Mouse (Mus musculus) hindbrain, embryonic 16.5 days (tissue): ENCODE results near the gene Peak1. TPM values are rescaled to one million over a fixed set of nuclear protein-coding genes. Genes with fewer than 3 reads are reported as not detected.

Experiments
- ATAC-seq: fragments of 200-750 bp; cut with Nextera tagmentation; 2 replicates; pipeline ENCODE4 v1.8.0; 2017; ENCODE audit warnings: moderate TSS enrichment, moderate library complexity
- H3K27ac ChIP-seq: fragments of 300-500 bp; sonication (generic); 2 replicates; pipeline ENCODE4 v1.5.1; 2014; ENCODE audit warnings: low read depth, mild to moderate bottlenecking, control low read depth, low read length, moderate library complexity
- H3K27me3 ChIP-seq: fragments of 300-500 bp; sonication (generic); replicated peaks from 2 replicates; pipeline ENCODE4 v1.6.1; 2014; ENCODE audit warnings: low read length; ENCODE audit not compliant: control insufficient read depth, insufficient read depth
- H3K36me3 ChIP-seq: fragments of 300-500 bp; sonication (generic); 2 replicates; pipeline ENCODE4 v1.6.1; 2014; ENCODE audit warnings: mild to moderate bottlenecking, low read length, moderate library complexity, mixed read lengths; ENCODE audit not compliant: control insufficient read depth, insufficient read depth
- H3K4me1 ChIP-seq: fragments of 300-500 bp; sonication (generic); 2 replicates; pipeline ENCODE4 v1.6.1; 2014; ENCODE audit warnings: low read depth, low read length; ENCODE audit not compliant: control insufficient read depth, insufficient read depth
- H3K4me2 ChIP-seq: fragments of 300-500 bp; sonication (generic); 2 replicates; pipeline ENCODE4 v1.6.1; 2014; ENCODE audit warnings: mild to moderate bottlenecking, low read length, control low read depth, moderate library complexity
- H3K4me3 ChIP-seq: fragments of 300-500 bp; sonication (generic); 2 replicates; pipeline ENCODE4 v1.5.1; 2014; ENCODE audit warnings: mild to moderate bottlenecking, low read length, control low read depth, moderate library complexity
- H3K9ac ChIP-seq: fragments of 300-500 bp; sonication (generic); 2 replicates; pipeline ENCODE4 v1.6.1; 2014; ENCODE audit warnings: low read depth, mild to moderate bottlenecking, control low read depth, low read length, moderate library complexity
- H3K9me3 ChIP-seq: fragments of 300-500 bp; sonication (generic); 2 replicates; pipeline ENCODE4 v1.6.1; 2014; ENCODE audit warnings: mild to moderate bottlenecking, low read length, moderate library complexity; ENCODE audit not compliant: control insufficient read depth
- WGBS: fragments of 180-500 bp; shearing (Covaris S2); extraction: QIAGEN DNeasy Blood & Tissue Kit; methylation state at CpG from one replicate; pipeline ENCODE4 v1.1.7; 2014; 5-methylcytosine and 5-hydroxymethylcytosine counted together
- polyA plus RNA-seq: library from polyadenylated mRNA; unstranded; fragments of >200 nt; fragmentation: Nextera tagmentation; extraction: Ambion mirVana; gene quantifications from 2 replicates; pipeline ENCODE4 v1.2.1, GENCODE M21; 2015

The Peak1 gene
- polyA plus RNA-seq, 1 experiment from 2014 or later = 5.2 TPM

- H3K27ac ChIP-seq = peak overlapping the region; percentile 86
- H3K4me1 ChIP-seq = peaks cover 23% of the 10 kb centered on the region
- H3K27me3 ChIP-seq = no peaks in the 10 kb centered on the region
- peak overlapping the region; percentile 63 for H3K9ac ChIP-seq
- no peaks in the 10 kb centered on the region for H3K9me3 ChIP-seq
- ATAC-seq = peak; percentile 52
- no peaks in the 10 kb centered on the region for H3K36me3 ChIP-seq
- peak overlapping the region; percentile 82 for H3K4me3 ChIP-seq
- H3K4me2 ChIP-seq = peak overlapping the region; percentile 84
- 0% methylated on average over 11 of the region's 11 CpGs for WGBS
Measured at GRCm38 (mm10) chr9:56418738-56419239, 922 bp upstream of the Peak1 start.

- no peak; the same call in 1 of the 2 replicates for ATAC-seq
- Histone ChIP-seq H3K4me1 (peaks cover 21% of the 10 kb centered on the region), H3K9me3 (no peaks in the 10 kb centered on the region), H3K4me3 (peak overlapping the region; percentile 82), H3K4me2 (peak overlapping the region; percentile 84), H3K27ac (peak overlapping the region; percentile 91), H3K27me3 (no peaks in the 10 kb centered on the region), H3K9ac (peak overlapping the region; percentile 84), H3K36me3 (no peaks in the 10 kb centered on the region)
- under 1% methylated on average over 27 of the region's 40 CpGs for WGBS
Measured at GRCm38 (mm10) chr9:56417415-56417947, 386 bp downstream of the Peak1 start.

- ATAC-seq = no peak
- Histone ChIP-seq H3K4me2 (peak overlapping the region; percentile 11; the same call in 1 of the 2 replicates), H3K27ac (no peak overlapping the region), H3K4me1 (peaks cover 21% of the 10 kb centered on the region), H3K9me3 (no peaks in the 10 kb centered on the region), H3K27me3 (no peaks in the 10 kb centered on the region), H3K36me3 (no peaks in the 10 kb centered on the region), H3K9ac (no peak overlapping the region), H3K4me3 (no peak overlapping the region; the same call in 1 of the 2 replicates)
- 64% methylated on average over 4 of the region's 4 CpGs for WGBS
Measured at GRCm38 (mm10) chr9:56415935-56416607, 1.8 kb downstream of the Peak1 start.

- Histone ChIP-seq H3K4me1 (peaks cover 16% of the 10 kb centered on the region), H3K4me3 (no peak overlapping the region), H3K27ac (no peak overlapping the region), H3K9ac (no peak overlapping the region), H3K36me3 (no peaks in the 10 kb centered on the region), H3K27me3 (no peaks in the 10 kb centered on the region), H3K4me2 (no peak overlapping the region), H3K9me3 (no peaks in the 10 kb centered on the region)
- ATAC-seq = no peak
- 64% methylated on average over 1 of the region's 1 CpGs for WGBS
Measured at GRCm38 (mm10) chr9:56415393-56415792, 2.5 kb downstream of the Peak1 start.

- ATAC-seq = no peak
- H3K36me3 ChIP-seq = no peaks in the 10 kb centered on the region
- H3K27me3 ChIP-seq = no peaks in the 10 kb centered on the region
- H3K4me1 ChIP-seq = peaks cover 7% of the 10 kb centered on the region
- H3K4me3 ChIP-seq = no peak overlapping the region
- H3K4me2 ChIP-seq = no peak overlapping the region
- no peaks in the 10 kb centered on the region for H3K9me3 ChIP-seq
- no peak overlapping the region for H3K9ac ChIP-seq
- H3K27ac ChIP-seq = no peak overlapping the region
Measured at GRCm38 (mm10) chr9:56414322-56414721, 3.5 kb downstream of the Peak1 start.

- 77% methylated on average over 1 of the region's 1 CpGs for WGBS
- ATAC-seq = no peak
- H3K4me2 ChIP-seq = no peak overlapping the region
- no peak overlapping the region for H3K9ac ChIP-seq
- peaks cover 6% of the 10 kb centered on the region for H3K4me1 ChIP-seq
- no peaks in the 10 kb centered on the region for H3K27me3 ChIP-seq
- no peak overlapping the region for H3K27ac ChIP-seq
- no peaks in the 10 kb centered on the region for H3K9me3 ChIP-seq
- H3K4me3 ChIP-seq = no peak overlapping the region
- H3K36me3 ChIP-seq = no peaks in the 10 kb centered on the region
Measured at GRCm38 (mm10) chr9:56412716-56413115, 5.2 kb downstream of the Peak1 start.

- H3K9ac ChIP-seq = no peak overlapping the region
- no peaks in the 10 kb centered on the region for H3K27me3 ChIP-seq
- no peaks in the 10 kb centered on the region for H3K9me3 ChIP-seq
- 93% methylated on average over 2 of the region's 2 CpGs for WGBS
- no peaks in the 10 kb centered on the region for H3K36me3 ChIP-seq
- ATAC-seq = no peak
- H3K4me1 ChIP-seq = no peaks in the 10 kb centered on the region
- no peak overlapping the region for H3K4me2 ChIP-seq
- no peak overlapping the region for H3K4me3 ChIP-seq
- no peak overlapping the region for H3K27ac ChIP-seq
Measured at GRCm38 (mm10) chr9:56409928-56410327, 7.9 kb downstream of the Peak1 start.

GRCm38 (mm10) chr9:56404619-56405018 is 13.2 kb downstream of the Peak1 start:
- H3K9me3 ChIP-seq = no peaks in the 10 kb centered on the region
- H3K27ac ChIP-seq = no peak overlapping the region
- 84% methylated on average over 4 of the region's 4 CpGs for WGBS
- no peaks in the 10 kb centered on the region for H3K36me3 ChIP-seq
- ATAC-seq = no peak
- H3K4me2 ChIP-seq = no peak overlapping the region
- no peak overlapping the region for H3K9ac ChIP-seq
- H3K27me3 ChIP-seq = no peaks in the 10 kb centered on the region
- no peaks in the 10 kb centered on the region for H3K4me1 ChIP-seq
- H3K4me3 ChIP-seq = no peak overlapping the region

GRCm38 (mm10) chr9:56396306-56396705 is 21.6 kb downstream of the Peak1 start:
- ATAC-seq = no peak
- Histone ChIP-seq H3K27me3 (no peaks in the 10 kb centered on the region), H3K36me3 (no peaks in the 10 kb centered on the region), H3K4me3 (no peak overlapping the region), H3K4me2 (no peak overlapping the region), H3K9ac (no peak overlapping the region), H3K9me3 (no peaks in the 10 kb centered on the region), H3K4me1 (no peaks in the 10 kb centered on the region), H3K27ac (no peak overlapping the region)
- 62% methylated on average over 1 of the region's 1 CpGs for WGBS
